Mouse (Mus musculus) right cerebral cortex, adult 18-20 months (tissue): Measurements from ENCODE around the gene H2-M10.4.
"Not testable (repeated sequence)": the region's sequence is repeated elsewhere in the genome, so short reads cannot be mapped to it uniquely, and the experiment has no call there.

ENCODE experiments used
- DNase-seq: peaks from one replicate; pipeline ENCODE4 v3.0.0; 2022; ENCODE audit warnings: mixed read lengths

H2-M10.4 gene

DNA sequence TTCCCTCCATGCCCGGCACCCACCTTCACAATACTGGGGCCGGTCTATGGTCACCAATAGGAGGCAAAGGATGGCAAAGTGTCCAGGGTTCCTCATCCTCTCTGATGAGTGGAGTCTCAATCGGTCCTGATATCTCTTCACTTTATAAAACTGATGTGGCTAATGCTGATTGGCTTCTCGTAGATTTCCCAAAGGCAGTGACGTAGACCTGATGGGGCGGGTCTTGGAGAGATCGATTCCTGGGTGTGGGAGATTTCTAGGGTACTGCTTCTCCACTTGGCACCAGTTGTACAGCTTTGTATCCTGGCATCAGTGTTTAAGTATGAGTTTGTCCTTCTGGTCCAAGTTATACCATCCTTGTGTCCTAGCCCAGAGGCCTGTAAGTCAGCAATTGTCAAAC, at the start of gene H2-M10.4:
TSS of gene H2-M10.4 (minus strand) at position 101 of the 400 bp plus-strand sequence.
- no peak for DNase-seq

- DNase-seq = no peak
Observed at GRCm38 (mm10) chr17:36503910-36504309, 41.8 kb upstream of the H2-M10.4 start.

- DNase-seq = no peak
Observed at GRCm38 (mm10) chr17:36500435-36500834, 38.3 kb upstream of the H2-M10.4 start.

DNA sequence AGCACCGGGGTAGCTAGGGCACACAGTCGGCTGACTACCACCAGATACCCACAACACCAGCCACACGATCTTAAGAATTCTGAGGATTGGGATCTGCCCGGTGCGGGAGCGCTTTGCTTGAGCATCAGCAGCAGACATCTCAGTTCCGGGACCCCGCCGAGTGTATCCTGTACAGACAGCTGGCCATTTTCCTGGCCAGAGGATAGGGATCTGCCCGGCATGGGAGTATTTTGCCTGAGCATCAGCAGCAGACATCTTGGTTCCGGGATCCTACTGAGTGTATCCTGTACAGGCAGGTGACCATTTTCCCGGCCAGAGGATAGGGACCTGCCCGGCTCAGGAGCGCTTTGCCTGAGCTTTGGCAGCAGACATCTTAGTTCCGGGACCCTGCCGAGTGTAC, 26.0 kb upstream of the H2-M10.4 start:
- DNase-seq = not testable (repeated sequence)

DNA sequence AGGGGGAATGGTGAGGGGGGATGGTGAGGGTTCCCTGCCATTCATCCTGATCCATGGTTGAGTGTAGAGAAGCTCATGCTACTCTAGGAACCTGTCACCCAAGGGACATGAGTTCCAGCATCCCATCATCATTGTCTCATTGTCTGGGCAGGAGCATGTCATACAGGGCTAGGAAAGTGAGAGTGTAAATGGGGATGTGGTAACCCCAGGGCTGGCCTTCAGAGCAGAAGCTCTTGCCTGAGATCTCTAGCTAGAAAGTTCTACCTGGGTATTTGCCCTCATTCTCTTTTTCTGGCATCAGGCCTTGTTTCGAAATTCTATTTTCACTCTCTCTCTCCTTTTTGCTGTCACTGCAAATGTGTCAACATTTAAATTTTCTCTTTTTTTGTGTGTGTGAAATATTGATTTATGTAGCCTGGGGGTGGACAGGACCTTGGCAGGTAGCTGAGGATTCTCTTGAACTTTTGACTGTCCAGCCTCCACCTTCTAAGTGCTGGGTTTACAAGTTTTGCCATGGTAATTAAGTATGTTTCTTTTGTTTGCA, 24.6 kb upstream of the H2-M10.4 start:
- DNase-seq = no peak

GRCm38 (mm10) chr17:36483865-36484264, 21.7 kb upstream of the H2-M10.4 start:
- DNase-seq = no peak

GRCm38 (mm10) chr17:36456260-36456659, 5.9 kb downstream of the H2-M10.4 start:
- DNase-seq = no peak

- DNase-seq = no peak
Observed at GRCm38 (mm10) chr17:36431411-36431810, 30.7 kb downstream of the H2-M10.4 start.

- peak; percentile 22 for DNase-seq
Observed at GRCm38 (mm10) chr17:36418091-36418754, 43.9 kb downstream of the H2-M10.4 start.

DNA sequence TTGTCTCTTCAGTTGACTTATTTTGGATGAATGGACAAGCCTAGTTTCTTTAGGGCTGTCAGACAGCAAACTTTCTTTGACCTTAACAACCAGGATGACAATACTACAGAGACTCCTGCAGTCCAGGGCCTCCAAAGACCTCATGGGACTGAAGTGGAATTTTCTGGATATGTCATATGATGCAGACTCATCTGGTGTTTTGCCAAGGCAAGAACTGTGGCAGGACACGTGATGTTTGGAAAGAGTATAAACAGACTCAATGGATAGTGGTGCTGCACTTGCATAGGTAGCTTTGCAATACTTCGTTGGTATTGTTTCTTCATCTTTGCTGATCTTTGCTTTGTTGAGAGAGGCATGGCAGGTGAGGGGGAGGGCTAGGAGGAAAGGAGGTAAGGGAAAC, 44.7 kb downstream of the H2-M10.4 start:
- no peak for DNase-seq

GRCm38 (mm10) chr17:36415407-36415806, 46.7 kb downstream of the H2-M10.4 start:
- DNase-seq = no peak

DNA sequence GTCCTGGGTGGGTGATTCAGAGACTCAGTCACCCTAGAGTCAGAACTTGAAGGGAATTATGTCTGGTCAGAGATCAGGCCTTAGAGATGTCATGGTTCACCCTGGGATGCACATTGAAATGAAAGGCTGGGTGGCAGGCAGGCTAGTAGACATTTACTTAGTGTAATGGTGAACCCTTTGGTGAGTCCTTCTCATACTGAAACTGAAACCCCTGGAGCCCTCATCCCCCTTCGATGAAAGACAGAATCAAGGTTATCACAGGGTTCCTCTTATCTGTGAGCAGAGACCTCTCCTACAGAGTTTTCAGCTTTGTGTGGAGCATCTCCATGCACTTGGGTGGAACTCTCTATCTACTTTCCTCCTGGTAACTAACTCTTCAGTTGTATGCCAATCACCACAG, 47.8 kb downstream of the H2-M10.4 start:
- DNase-seq = no peak
